Mouse (Mus musculus): ENCODE data around the gene Slc2a5. TPM values are rescaled to one million over a fixed set of nuclear protein-coding genes. Genes with fewer than 3 reads are reported as not detected.

Slc2a5 gene
- polyA plus RNA-seq, 1 experiment from 2014 or later, result 2.0 TPM

DNA sequence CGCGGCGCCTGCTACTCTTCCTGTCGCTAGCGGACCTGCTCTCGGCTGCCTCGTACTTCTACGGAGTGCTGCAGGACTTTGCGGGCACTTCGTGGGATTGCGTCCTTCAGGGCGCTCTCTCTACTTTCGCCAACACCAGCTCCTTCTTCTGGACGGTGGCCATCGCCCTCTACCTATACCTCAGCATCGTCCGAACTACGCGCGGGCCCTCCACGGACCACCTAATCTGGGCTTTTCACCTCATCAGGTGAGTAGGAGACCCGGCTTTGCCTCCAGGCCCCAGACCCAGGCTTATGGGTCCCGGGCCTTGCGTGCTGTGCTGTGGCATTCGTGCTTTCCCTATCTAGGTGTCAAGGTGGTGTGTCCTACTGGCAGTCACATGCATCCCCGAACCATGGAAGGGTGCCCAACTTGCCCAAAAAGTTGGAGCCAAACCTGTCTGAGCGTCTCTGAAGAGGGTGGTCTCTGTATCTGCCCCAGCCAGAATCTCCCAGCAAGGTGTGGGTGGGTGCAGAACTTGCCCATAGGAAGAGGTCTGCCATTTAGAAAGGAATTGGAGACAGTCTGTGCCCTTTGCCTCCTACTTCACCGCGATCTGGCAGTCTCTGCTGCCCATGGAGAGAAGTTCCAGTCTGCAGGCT lies 31.1 kb upstream of the Slc2a5 start:
- Histone ChIP-seq H3K4me3 (peak overlapping the region; percentile 59), H3K9ac (peak overlapping the region; percentile 55), H3K27ac (peak overlapping the region; percentile 74), H3K36me3 (no peaks in the 10 kb centered on the region), H3K27me3 (no peaks in the 10 kb centered on the region), H3K9me3 (no peaks in the 10 kb centered on the region), H3K4me2 (peak overlapping the region; percentile 95), H3K4me1 (peaks cover 24% of the 10 kb centered on the region)
- 16% methylated on average over 29 of the region's 29 CpGs for WGBS
- ATAC-seq (ENCODE audit: insufficient number of reproducible peaks, low FRiP score, low TSS enrichment, low read depth), result no peak

DNA sequence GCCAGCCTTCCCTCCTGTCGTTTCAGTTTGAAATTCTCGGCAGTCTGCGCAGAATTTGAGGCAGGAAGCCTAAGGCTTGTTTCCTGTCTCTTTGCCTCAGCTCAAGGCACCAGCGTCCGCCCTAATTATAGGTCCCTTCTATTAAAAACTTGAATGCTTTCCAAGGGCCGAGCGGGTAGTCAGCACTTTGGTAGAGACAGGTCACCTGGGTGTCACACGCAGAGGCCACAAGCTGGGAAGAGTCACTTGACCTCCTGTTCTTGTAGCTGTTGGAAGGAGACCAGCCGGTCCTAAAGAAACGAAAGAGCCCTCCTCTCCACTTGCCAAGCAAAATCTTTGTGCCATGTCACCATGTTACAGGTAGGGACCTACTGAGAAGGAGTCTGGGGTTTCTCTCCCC lies 30.0 kb upstream of the Slc2a5 start:
- Histone ChIP-seq H3K36me3 (no peaks in the 10 kb centered on the region), H3K9me3 (no peaks in the 10 kb centered on the region), H3K27ac (no peak overlapping the region), H3K27me3 (no peaks in the 10 kb centered on the region), H3K4me1 (peaks cover 30% of the 10 kb centered on the region), H3K4me3 (no peak overlapping the region), H3K9ac (no peak overlapping the region), H3K4me2 (no peak overlapping the region; the same call in 1 of the 2 replicates)
- ATAC-seq (ENCODE audit: insufficient number of reproducible peaks, low FRiP score, low TSS enrichment, low read depth), result no peak
- WGBS, result 52% methylated on average over 10 of the region's 10 CpGs

DNA sequence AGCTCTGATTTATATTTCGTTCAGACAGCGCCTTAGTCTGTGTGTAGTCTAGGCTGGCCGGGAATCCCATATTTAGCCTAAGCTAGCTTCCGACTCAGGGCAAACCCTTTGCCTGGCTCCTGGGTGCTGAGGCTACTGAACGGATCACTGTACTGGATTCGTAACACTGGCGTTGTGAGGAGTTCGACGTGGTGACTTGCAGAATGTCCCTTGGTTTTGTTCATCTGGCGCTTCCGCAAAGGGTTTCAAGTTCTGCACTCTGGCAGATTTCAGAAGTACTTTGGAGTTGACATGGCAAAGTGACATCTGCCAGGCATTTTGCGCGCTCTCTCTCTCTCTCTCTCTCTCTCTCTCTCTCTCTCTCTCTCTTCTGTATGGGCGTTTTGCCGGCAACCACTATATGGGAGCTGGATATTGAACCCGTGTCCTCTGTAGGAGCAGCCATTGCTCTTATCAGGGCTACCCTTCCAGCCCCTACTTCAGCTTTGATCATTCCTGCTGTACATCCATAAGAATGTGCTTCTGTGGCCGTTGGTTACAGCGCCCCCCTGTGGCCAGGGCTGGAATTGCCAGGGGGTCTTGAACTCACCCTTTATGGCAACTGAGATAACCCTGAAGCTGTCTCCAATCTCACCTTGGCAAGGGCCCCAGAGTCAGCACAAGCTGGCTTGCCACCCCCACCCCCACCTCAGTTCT lies 27.0 kb upstream of the Slc2a5 start:
- no peak overlapping the region for H3K4me2 ChIP-seq
- no peak overlapping the region for H3K9ac ChIP-seq
- no peak overlapping the region for H3K27ac ChIP-seq
- no peak for ATAC-seq (ENCODE audit: insufficient number of reproducible peaks, low FRiP score, low TSS enrichment, low read depth)
- WGBS, result 85% methylated on average over 18 of the region's 18 CpGs
- H3K36me3 ChIP-seq, result no peaks in the 10 kb centered on the region
- no peaks in the 10 kb centered on the region for H3K27me3 ChIP-seq
- H3K4me1 ChIP-seq, result peaks cover 35% of the 10 kb centered on the region
- no peaks in the 10 kb centered on the region for H3K9me3 ChIP-seq
- no peak overlapping the region for H3K4me3 ChIP-seq

DNA sequence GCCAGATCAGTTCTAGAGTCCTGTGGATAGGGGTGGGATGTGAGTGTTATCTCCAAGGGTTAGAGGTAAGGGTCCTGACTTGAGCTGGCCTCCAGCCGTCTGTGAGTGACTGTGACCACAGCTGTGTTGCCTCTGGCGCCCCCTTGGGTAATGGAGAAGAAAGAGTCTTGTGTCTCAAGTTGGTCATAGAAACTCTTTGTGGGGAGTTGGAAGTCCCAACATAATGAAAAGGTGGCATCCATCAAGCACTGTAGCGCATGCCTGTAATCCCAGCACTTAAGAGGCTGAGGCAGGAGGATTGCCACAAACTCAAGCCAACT lies 26.5 kb upstream of the Slc2a5 start:
- no peak for ATAC-seq (ENCODE audit: insufficient number of reproducible peaks, low FRiP score, low TSS enrichment, low read depth)
- Histone ChIP-seq H3K4me1 (peaks cover 37% of the 10 kb centered on the region), H3K4me2 (no peak overlapping the region), H3K4me3 (no peak overlapping the region), H3K9me3 (no peaks in the 10 kb centered on the region), H3K27me3 (no peaks in the 10 kb centered on the region), H3K9ac (no peak overlapping the region), H3K36me3 (no peaks in the 10 kb centered on the region), H3K27ac (no peak overlapping the region)
- WGBS, result 59% methylated on average over 3 of the region's 3 CpGs

DNA sequence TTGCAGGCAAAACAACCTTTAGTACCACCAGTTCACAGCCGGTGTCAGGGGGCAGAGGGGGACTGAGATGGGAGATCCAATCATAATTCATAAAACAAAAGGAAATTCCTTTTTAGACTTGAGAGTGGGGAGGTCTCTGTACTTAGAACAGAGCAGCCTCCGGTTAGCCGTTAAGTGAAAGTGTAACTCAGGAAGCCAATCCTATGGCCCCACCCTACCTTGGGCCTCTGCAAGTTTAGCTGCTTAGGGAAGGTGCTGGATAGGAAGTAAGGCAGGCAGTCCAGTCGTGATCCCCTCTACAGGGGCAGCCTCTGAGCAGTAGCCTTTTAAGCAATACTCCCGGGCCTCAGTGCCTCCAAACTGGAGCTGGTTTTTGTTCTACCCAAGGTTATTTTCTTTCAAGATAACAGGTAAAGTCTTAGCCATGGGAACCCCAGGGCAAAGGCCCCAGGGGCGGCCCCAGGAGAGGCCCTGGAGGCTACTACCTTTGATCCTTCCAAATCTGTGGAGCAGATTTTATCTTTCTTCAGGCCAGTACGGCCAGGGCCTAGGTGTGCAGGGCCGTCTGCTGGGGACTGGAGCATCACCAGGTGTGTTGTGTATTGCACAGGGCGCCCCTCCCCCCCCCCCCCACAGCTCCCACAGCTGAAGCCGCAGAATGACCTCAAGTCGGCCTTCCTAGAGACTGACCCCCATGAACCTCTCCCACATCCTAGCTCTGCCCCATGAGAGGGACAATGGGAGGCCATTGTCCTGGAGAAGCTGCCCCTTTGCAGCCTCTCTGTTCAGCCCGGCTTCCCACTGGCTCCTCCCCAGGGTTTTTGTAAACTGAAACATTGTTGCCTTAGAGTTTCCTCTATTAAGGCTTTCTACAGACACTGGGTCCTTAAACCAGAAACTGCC lies 25.3 kb upstream of the Slc2a5 start:
- ATAC-seq (ENCODE audit: insufficient number of reproducible peaks, low FRiP score, low TSS enrichment, low read depth), result no peak
- Histone ChIP-seq H3K4me3 (no peak overlapping the region), H3K4me2 (no peak overlapping the region), H3K27me3 (no peaks in the 10 kb centered on the region), H3K9ac (no peak overlapping the region), H3K36me3 (no peaks in the 10 kb centered on the region), H3K27ac (peak overlapping the region; percentile 38), H3K9me3 (no peaks in the 10 kb centered on the region), H3K4me1 (peaks cover 34% of the 10 kb centered on the region)
- WGBS, result 49% methylated on average over 12 of the region's 12 CpGs

DNA sequence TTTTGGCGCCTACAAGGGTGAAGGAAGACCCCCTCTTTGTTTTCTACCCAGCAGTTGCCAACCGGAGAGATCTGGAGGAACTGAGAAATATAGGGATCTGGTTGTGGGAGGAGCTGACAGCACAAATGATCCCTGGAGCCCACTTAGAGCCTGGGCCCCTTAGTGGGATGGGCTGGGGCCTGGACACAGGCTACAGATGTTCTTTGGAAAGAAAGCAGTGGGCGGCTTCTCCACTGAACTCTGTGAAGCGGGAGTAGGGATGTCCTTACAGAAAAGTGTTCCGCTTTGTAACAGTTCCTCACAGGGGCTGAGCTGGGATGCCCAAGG lies 24.7 kb upstream of the Slc2a5 start:
- Histone ChIP-seq H3K9me3 (no peaks in the 10 kb centered on the region), H3K27me3 (peaks cover 2% of the 10 kb centered on the region; the same call in 1 of the 2 replicates), H3K4me3 (no peak overlapping the region), H3K9ac (no peak overlapping the region), H3K27ac (peak overlapping the region; percentile 38), H3K4me2 (no peak overlapping the region), H3K4me1 (peaks cover 28% of the 10 kb centered on the region), H3K36me3 (no peaks in the 10 kb centered on the region)
- WGBS, result 46% methylated on average over 5 of the region's 5 CpGs
- no peak for ATAC-seq (ENCODE audit: insufficient number of reproducible peaks, low FRiP score, low TSS enrichment, low read depth)

DNA sequence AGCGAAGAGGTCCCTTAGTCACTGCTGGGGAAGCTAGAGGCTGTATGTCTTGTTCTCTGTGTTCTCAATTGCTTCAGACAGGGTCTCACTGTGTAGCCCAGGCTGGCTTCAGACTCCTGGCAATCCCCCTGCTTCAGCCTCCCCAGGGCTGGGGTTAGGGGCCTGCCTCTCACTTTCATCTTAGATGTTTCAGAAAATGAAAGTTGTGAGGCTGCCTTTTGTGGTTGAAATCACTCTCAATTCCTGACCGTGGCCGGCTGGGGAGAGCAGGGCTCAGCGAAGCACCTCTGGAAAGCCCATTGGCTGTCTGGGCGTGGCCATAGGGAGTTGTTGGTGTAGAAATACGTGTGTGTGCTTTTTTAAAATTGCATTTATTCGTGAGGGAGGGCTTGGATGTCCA lies 22.8 kb upstream of the Slc2a5 start:
- Histone ChIP-seq H3K27ac (no peak overlapping the region), H3K4me1 (peaks cover 26% of the 10 kb centered on the region), H3K36me3 (no peaks in the 10 kb centered on the region), H3K9ac (no peak overlapping the region), H3K4me2 (no peak overlapping the region), H3K9me3 (no peaks in the 10 kb centered on the region), H3K4me3 (no peak overlapping the region), H3K27me3 (peaks cover 9% of the 10 kb centered on the region; the same call in 1 of the 2 replicates)
- WGBS, result 73% methylated on average over 7 of the region's 7 CpGs
- ATAC-seq (ENCODE audit: insufficient number of reproducible peaks, low FRiP score, low TSS enrichment, low read depth), result no peak

DNA sequence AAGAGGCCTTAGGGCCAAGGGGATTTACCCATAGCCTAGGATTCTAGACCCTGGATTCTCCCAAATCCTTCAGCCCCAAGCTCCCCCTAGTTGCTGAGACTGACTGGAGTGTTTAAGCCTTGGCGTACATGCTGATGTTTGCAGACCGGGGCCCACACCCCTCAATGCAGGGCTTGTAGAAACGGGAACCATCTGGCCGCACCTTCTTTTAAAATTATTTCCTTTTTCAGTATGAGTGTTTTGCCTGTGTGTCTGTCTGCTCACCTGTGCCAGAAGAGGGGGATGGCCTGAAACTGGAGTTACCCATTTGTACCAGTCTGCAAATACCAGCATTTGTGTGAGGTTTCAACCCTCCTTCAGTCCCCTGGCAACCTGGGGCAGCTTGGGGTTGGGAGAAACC lies 21.2 kb upstream of the Slc2a5 start:
- Histone ChIP-seq H3K27ac (no peak overlapping the region), H3K36me3 (peaks cover 7% of the 10 kb centered on the region; the same call in 1 of the 2 replicates), H3K9me3 (no peaks in the 10 kb centered on the region), H3K4me2 (no peak overlapping the region), H3K4me3 (no peak overlapping the region), H3K9ac (no peak overlapping the region), H3K27me3 (peaks cover 9% of the 10 kb centered on the region; the same call in 1 of the 2 replicates), H3K4me1 (peaks cover 26% of the 10 kb centered on the region)
- WGBS, result 54% methylated on average over 4 of the region's 4 CpGs
- ATAC-seq (ENCODE audit: insufficient number of reproducible peaks, low FRiP score, low TSS enrichment, low read depth), result no peak

DNA sequence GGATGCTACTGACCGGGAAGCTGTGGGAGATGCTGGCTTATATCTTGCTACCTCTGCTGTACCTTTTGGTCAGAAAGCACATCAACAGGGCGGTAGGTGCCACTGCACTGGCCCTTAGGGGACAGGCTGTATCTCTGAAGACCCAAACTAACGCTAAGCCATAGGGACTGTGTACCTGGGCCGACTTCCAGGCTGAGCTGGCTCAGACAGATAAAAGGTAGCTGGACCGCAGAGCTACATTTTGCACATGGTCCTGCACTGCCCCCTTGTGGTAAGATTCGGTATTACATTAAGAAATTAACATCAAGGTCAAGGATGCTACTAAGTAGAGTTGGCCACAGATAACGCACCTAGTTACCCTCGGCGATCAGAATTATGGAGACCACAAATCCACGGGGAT lies 20.2 kb upstream of the Slc2a5 start:
- 19% methylated on average over 10 of the region's 10 CpGs for whole genome bisulfite sequencing
- Histone ChIP-seq H3K27me3 (peaks cover 9% of the 10 kb centered on the region; the same call in 1 of the 2 replicates), H3K9me3 (no peaks in the 10 kb centered on the region), H3K4me3 (no peak overlapping the region), H3K4me1 (peaks cover 22% of the 10 kb centered on the region), H3K36me3 (peaks cover 12% of the 10 kb centered on the region; the same call in 1 of the 2 replicates), H3K27ac (no peak overlapping the region), H3K9ac (no peak overlapping the region), H3K4me2 (no peak overlapping the region)
- no peak for ATAC-seq (ENCODE audit: insufficient number of reproducible peaks, low FRiP score, low TSS enrichment, low read depth)

DNA sequence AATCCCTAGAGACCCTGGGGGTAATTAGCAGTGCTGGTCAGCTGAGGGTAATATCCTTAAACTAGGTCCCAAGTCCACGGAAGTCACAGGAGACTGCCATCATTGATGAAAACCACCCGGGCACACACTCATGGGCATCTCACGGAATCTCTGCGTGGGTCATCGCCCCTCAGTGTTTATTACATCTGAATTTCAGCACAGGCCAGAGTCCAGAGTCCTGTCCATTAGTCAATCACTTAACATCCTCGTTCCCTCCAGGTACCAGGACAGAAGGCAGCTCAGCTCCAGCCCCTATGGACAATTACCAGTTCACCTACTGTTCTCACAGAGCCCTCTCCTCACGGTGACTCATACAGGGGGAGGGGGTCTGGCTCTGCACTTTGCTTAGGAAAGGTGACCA lies 16.3 kb upstream of the Slc2a5 start:
- H3K4me1 ChIP-seq, result peaks cover 5% of the 10 kb centered on the region; the same call in 1 of the 2 replicates
- H3K9ac ChIP-seq, result no peak overlapping the region
- 85% methylated on average over 7 of the region's 7 CpGs for WGBS
- H3K4me3 ChIP-seq, result no peak overlapping the region
- H3K27me3 ChIP-seq, result peaks cover 9% of the 10 kb centered on the region; the same call in 1 of the 2 replicates
- no peak overlapping the region for H3K4me2 ChIP-seq
- H3K27ac ChIP-seq, result no peak overlapping the region
- H3K9me3 ChIP-seq, result no peaks in the 10 kb centered on the region
- peaks cover 12% of the 10 kb centered on the region; the same call in 1 of the 2 replicates for H3K36me3 ChIP-seq
- ATAC-seq (ENCODE audit: insufficient number of reproducible peaks, low FRiP score, low TSS enrichment, low read depth), result no peak

DNA sequence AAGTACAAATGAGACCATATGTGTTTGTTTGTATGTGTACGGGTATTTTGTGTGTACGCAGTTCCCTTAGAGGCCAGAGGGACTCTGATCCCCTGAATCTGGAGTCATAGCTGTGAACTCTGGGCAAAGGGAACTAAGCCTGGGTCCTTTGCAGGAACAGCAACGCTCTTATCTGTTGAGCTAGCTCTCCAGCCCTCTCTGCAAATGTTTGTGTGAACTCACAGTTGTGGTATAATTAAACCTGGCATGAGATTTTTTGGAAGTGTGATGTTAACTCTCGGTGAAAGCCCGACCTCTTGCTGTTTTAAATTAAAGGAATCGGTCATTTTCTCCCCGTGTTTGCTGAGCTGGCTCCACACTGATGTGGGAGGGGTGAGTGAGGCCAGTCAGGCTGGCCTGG lies 13.4 kb upstream of the Slc2a5 start:
- H3K4me2 ChIP-seq, result no peak overlapping the region
- H3K36me3 ChIP-seq, result peaks cover 12% of the 10 kb centered on the region; the same call in 1 of the 2 replicates
- no peak overlapping the region for H3K4me3 ChIP-seq
- no peaks in the 10 kb centered on the region for H3K9me3 ChIP-seq
- no peak for ATAC-seq (ENCODE audit: insufficient number of reproducible peaks, low FRiP score, low TSS enrichment, low read depth)
- H3K9ac ChIP-seq, result no peak overlapping the region
- H3K27me3 ChIP-seq, result no peaks in the 10 kb centered on the region
- 42% methylated on average over 7 of the region's 7 CpGs for WGBS
- H3K4me1 ChIP-seq, result 0 out of 2 replicates have a peak, but pooled peaks cover 2% of the 10 kb centered on the region
- H3K27ac ChIP-seq, result no peak overlapping the region

DNA sequence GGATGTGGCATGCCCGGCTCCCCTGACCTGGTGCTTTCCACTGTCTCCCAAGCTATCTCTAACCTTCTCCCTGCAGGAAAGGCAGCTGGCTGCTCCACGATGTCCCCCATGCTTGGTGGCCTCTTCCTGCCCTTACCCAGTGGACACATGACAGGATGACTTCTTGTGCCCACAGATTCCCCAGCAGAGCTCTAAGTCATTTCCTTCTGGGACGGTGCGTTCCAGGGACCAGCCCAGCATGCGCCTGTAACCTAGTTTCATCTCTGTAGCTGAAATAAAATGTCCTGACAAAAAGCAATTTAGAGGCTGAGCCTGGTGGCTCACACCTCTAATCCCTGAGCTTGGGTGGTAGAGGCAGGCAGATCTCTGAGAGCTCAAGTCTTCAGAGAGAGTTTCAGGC lies 12.4 kb upstream of the Slc2a5 start:
- no peak for ATAC-seq (ENCODE audit: insufficient number of reproducible peaks, low FRiP score, low TSS enrichment, low read depth)
- no peak overlapping the region for H3K9ac ChIP-seq

More for the DNA sequence above, 12.4 kb upstream of the Slc2a5 start:
- peaks cover 12% of the 10 kb centered on the region; the same call in 1 of the 2 replicates for H3K36me3 ChIP-seq
- H3K9me3 ChIP-seq, result no peaks in the 10 kb centered on the region
- H3K27ac ChIP-seq, result no peak overlapping the region
- H3K4me3 ChIP-seq, result no peak overlapping the region
- H3K4me1 ChIP-seq, result 0 out of 2 replicates have a peak, but pooled peaks cover 2% of the 10 kb centered on the region
- WGBS, result 70% methylated on average over 5 of the region's 5 CpGs
- no peak overlapping the region for H3K4me2 ChIP-seq
- H3K27me3 ChIP-seq, result no peaks in the 10 kb centered on the region
